Mouse (Mus musculus): Measurements from ENCODE around the gene Cks2.
"Not testable (repeated sequence)": the region's sequence is repeated elsewhere in the genome, so short reads cannot be mapped to it uniquely, and the experiment has no call there.

Cks2 gene

GRCm38 (mm10) chr13:51644829-51645789 lies at the start of gene Cks2:
Gene Cks2 (plus strand): TSS chr13:51645232.
- DNase-seq (ENCODE audit: low spot score in 2 of 2): peak; percentile 99

- DNase-seq (ENCODE audit: low spot score in 2 of 2): peak in 1 of 2 experiments; percentile 43
These were observed 49.6 kb upstream of the Cks2 start for GRCm38 (mm10) chr13:51595404-51595803.

- no peak for DNase-seq (ENCODE audit: low spot score in 2 of 2)
These were observed 47.0 kb upstream of the Cks2 start for GRCm38 (mm10) chr13:51598063-51598462.

GRCm38 (mm10) chr13:51600169-51600568 lies 44.9 kb upstream of the Cks2 start:
- no peak for DNase-seq (ENCODE audit: low spot score in 2 of 2)

- no peak for DNase-seq (ENCODE audit: low spot score in 2 of 2)
These were observed 42.3 kb upstream of the Cks2 start for GRCm38 (mm10) chr13:51602764-51603163.

GRCm38 (mm10) chr13:51603221-51603893 lies 41.7 kb upstream of the Cks2 start:
- peak; percentile 62 to 71 for DNase-seq (ENCODE audit: low spot score in 2 of 2)

- DNase-seq (ENCODE audit: low spot score in 2 of 2): peak; percentile 57 to 64
These were observed 41.2 kb upstream of the Cks2 start for GRCm38 (mm10) chr13:51603894-51604244.

GRCm38 (mm10) chr13:51609231-51609630 lies 35.8 kb upstream of the Cks2 start:
- no peak for DNase-seq (ENCODE audit: low spot score in 2 of 2)

- no peak for DNase-seq (ENCODE audit: low spot score in 2 of 2)
These were observed 34.0 kb upstream of the Cks2 start for GRCm38 (mm10) chr13:51611060-51611459.

GRCm38 (mm10) chr13:51611500-51611899 lies 33.5 kb upstream of the Cks2 start:
- no peak for DNase-seq (ENCODE audit: low spot score in 2 of 2)

- DNase-seq (ENCODE audit: low spot score in 2 of 2): no peak
These were observed 29.2 kb upstream of the Cks2 start for GRCm38 (mm10) chr13:51615815-51616214.

- peak; percentile 81 to 85 for DNase-seq (ENCODE audit: low spot score in 2 of 2)
These were observed 28.5 kb upstream of the Cks2 start for GRCm38 (mm10) chr13:51616417-51617044.

- DNase-seq (ENCODE audit: low spot score in 2 of 2): no peak
These were observed 27.7 kb upstream of the Cks2 start for GRCm38 (mm10) chr13:51617306-51617705.

- peak; percentile 74 to 84 for DNase-seq (ENCODE audit: low spot score in 2 of 2)
These were observed 27.2 kb upstream of the Cks2 start for GRCm38 (mm10) chr13:51617861-51618260.

GRCm38 (mm10) chr13:51618602-51619001 lies 26.4 kb upstream of the Cks2 start:
- DNase-seq (ENCODE audit: low spot score in 2 of 2): no peak

GRCm38 (mm10) chr13:51622626-51623025 lies 22.4 kb upstream of the Cks2 start:
- DNase-seq (ENCODE audit: low spot score in 2 of 2): no peak

- DNase-seq (ENCODE audit: low spot score in 2 of 2): no peak
These were observed 21.4 kb upstream of the Cks2 start for GRCm38 (mm10) chr13:51623678-51624077.

- no peak for DNase-seq (ENCODE audit: low spot score in 2 of 2)
These were observed 16.7 kb upstream of the Cks2 start for GRCm38 (mm10) chr13:51628273-51628848.

- DNase-seq (ENCODE audit: low spot score in 2 of 2): no peak
These were observed 13.6 kb upstream of the Cks2 start for GRCm38 (mm10) chr13:51631354-51631992.

GRCm38 (mm10) chr13:51632560-51633218 lies 12.3 kb upstream of the Cks2 start:
- DNase-seq (ENCODE audit: low spot score in 2 of 2): no peak

GRCm38 (mm10) chr13:51635384-51635783 lies 9.6 kb upstream of the Cks2 start:
- not testable (repeated sequence) for DNase-seq (ENCODE audit: low spot score in 2 of 2)
